Mouse (Mus musculus): Measurements from ENCODE around the gene Gm43951. TPM values are rescaled to one million over a fixed set of nuclear protein-coding genes. Genes with fewer than 3 reads are reported as not detected.
A peak's percentile ranks its signal among the peaks of the same experiment; 100 is the strongest.

Gene Gm43951
- under 1 TPM; 0.13 to 0.17 TPM for total RNA-seq (2021)

GRCm38 (mm10) chr11:72206341-72207203 lies at the start of gene Gm43951:
Gene Gm43951 (minus strand): TSS chr11:72206840.
- DNase-seq (ENCODE audit: low spot score), result no peak
- intact Hi-C loops (cut with DNase I), result loop anchor here (5.0 kb wide), 1 partner anchor 154 kb away; no protein-coding TSS in a partner anchor

GRCm38 (mm10) chr11:72256441-72256840 lies 49.8 kb upstream of the Gm43951 start:
- intact Hi-C loops (cut with DNase I), result no loop called here
- DNase-seq (ENCODE audit: low spot score), result no peak

GRCm38 (mm10) chr11:72255629-72256028 lies 49.0 kb upstream of the Gm43951 start:
- intact Hi-C loops (cut with DNase I), result no loop called here
- DNase-seq (ENCODE audit: low spot score), result no peak

- intact Hi-C loops (cut with DNase I), result no loop called here
- no peak for DNase-seq (ENCODE audit: low spot score)
Measured at GRCm38 (mm10) chr11:72245196-72245753, 38.6 kb upstream of the Gm43951 start.

GRCm38 (mm10) chr11:72240062-72240860 lies 33.6 kb upstream of the Gm43951 start:
- intact Hi-C loops (cut with DNase I), result no loop called here
- DNase-seq (ENCODE audit: low spot score), result no peak

- no peak for DNase-seq (ENCODE audit: low spot score)
- intact Hi-C loops (cut with DNase I), result no loop called here
Measured at GRCm38 (mm10) chr11:72234013-72234412, 27.4 kb upstream of the Gm43951 start.

GRCm38 (mm10) chr11:72232991-72233390 lies 26.4 kb upstream of the Gm43951 start:
- intact Hi-C loops (cut with DNase I), result no loop called here
- no peak for DNase-seq (ENCODE audit: low spot score)

- DNase-seq (ENCODE audit: low spot score), result no peak
- intact Hi-C loops (cut with DNase I), result no loop called here
Measured at GRCm38 (mm10) chr11:72232068-72232467, 25.4 kb upstream of the Gm43951 start.

GRCm38 (mm10) chr11:72228513-72228912 lies 21.9 kb upstream of the Gm43951 start:
- DNase-seq (ENCODE audit: low spot score), result no peak
- intact Hi-C loops (cut with DNase I), result loop anchor here (5.0 to 10.0 kb wide), 3 partner anchors 94 to 566 kb away; partner anchors contain the start of genes Cyb5d2 and Zzef1

- DNase-seq (ENCODE audit: low spot score), result no peak
- intact Hi-C loops (cut with DNase I), result loop anchor here (5.0 to 10.0 kb wide), 3 partner anchors 95 to 568 kb away; partner anchors contain the start of genes Cyb5d2 and Zzef1
Measured at GRCm38 (mm10) chr11:72226901-72227300, 20.3 kb upstream of the Gm43951 start.

GRCm38 (mm10) chr11:72226020-72226791 lies 19.6 kb upstream of the Gm43951 start:
- intact Hi-C loops (cut with DNase I), result loop anchor here (5.0 to 10.0 kb wide), 3 partner anchors 96 to 569 kb away; partner anchors contain the start of genes Cyb5d2 and Zzef1
- no peak for DNase-seq (ENCODE audit: low spot score)

- intact Hi-C loops (cut with DNase I), result loop anchor here (5.0 to 10.0 kb wide), 5 partner anchors 97 to 570 kb away; partner anchors contain the start of genes Cyb5d2 and Zzef1
Measured at GRCm38 (mm10) chr11:72224865-72225264, 18.2 kb upstream of the Gm43951 start.

GRCm38 (mm10) chr11:72223414-72223813 lies 16.8 kb upstream of the Gm43951 start:
- intact Hi-C loops (cut with DNase I), result loop anchor here (5.0 to 10.0 kb wide), 3 partner anchors 204 to 571 kb away; partner anchors contain the start of genes Cyb5d2 and Zzef1
- DNase-seq (ENCODE audit: low spot score), result no peak

More at GRCm38 (mm10) chr11:72224865-72225264, 18.2 kb upstream of the Gm43951 start:
- no peak for DNase-seq (ENCODE audit: low spot score)

GRCm38 (mm10) chr11:72221278-72221677 lies 14.6 kb upstream of the Gm43951 start:
- intact Hi-C loops (cut with DNase I), result loop anchor here (5.0 to 10.0 kb wide), 3 partner anchors 206 to 574 kb away; partner anchors contain the start of genes Cyb5d2 and Zzef1
- DNase-seq (ENCODE audit: low spot score), result no peak

GRCm38 (mm10) chr11:72217116-72217515 lies 10.5 kb upstream of the Gm43951 start:
- intact Hi-C loops (cut with DNase I), result no loop called here

GRCm38 (mm10) chr11:72215410-72215797 lies 8.8 kb upstream of the Gm43951 start, which contains the start of gene Med31:
Gene Med31 (minus strand): TSS chr11:72215592.
- intact Hi-C loops (cut with DNase I), result no loop called here
- peak; percentile 62 for DNase-seq (ENCODE audit: low spot score)

More at GRCm38 (mm10) chr11:72217116-72217515, 10.5 kb upstream of the Gm43951 start:
- no peak for DNase-seq (ENCODE audit: low spot score)

- peak; percentile 88 for DNase-seq (ENCODE audit: low spot score)
- intact Hi-C loops (cut with DNase I), result no loop called here
Measured at GRCm38 (mm10) chr11:72214591-72215409, 8.2 kb upstream of the Gm43951 start.

- DNase-seq (ENCODE audit: low spot score), result no peak
- intact Hi-C loops (cut with DNase I), result loop anchor here (5.0 kb wide), 1 partner anchor 156 kb away; no protein-coding TSS in a partner anchor
Measured at GRCm38 (mm10) chr11:72207834-72208377, 1.3 kb upstream of the Gm43951 start.

Measured in heart, postnatal 25 days (tissue).